Comparison of ENCODE assay signal across 9 mouse cellular contexts in genomic region chr16:14372817-14373301, GRCm38 (mm10). TPM values are rescaled to one million over a fixed set of nuclear protein-coding genes. Genes with fewer than 3 reads are reported as not detected.
A peak's percentile ranks its signal among the peaks of the same experiment; 100 is the strongest.
DNase-seq lines count a peak whose midpoint lies in the region; ATAC-seq lines count a peak whose summit lies in the region.
"Had no signal": no experiment of that assay in that cellular context is flagged by ENCODE, and none has a peak within 500 bp of the region (broad histone marks: within the 10 kb centered on the region; RNA-seq: fewer than 3 reads in every experiment).

No protein-coding gene starts in this region.

- no peak overlapping the region for H3K9ac ChIP-seq in stomach, embryonic 15.5 days
- H3K9ac ChIP-seq: neural tube, embryonic 13.5 days had no signal

- H3K27me3 ChIP-seq in stomach, embryonic 15.5 days (replicated peaks) = no peaks in the 10 kb centered on the region
- H3K27me3 ChIP-seq: neural tube, embryonic 13.5 days had no signal

- H3K27ac ChIP-seq in stomach, embryonic 15.5 days = peak overlapping the region; percentile 83
- H3K27ac ChIP-seq: neural tube, embryonic 13.5 days had no signal

- no peak overlapping the region; the same call in 1 of the 2 replicates for H3K4me2 ChIP-seq in stomach, embryonic 15.5 days
- H3K4me2 ChIP-seq: neural tube, embryonic 13.5 days had no signal

- DNase-seq in adrenal gland, adult (ENCODE audit: inconsistent age in 2 of 2, low spot score in 1 of 2) = peak; percentile 57 to 75
- no peak for DNase-seq in adrenal gland, adult 18-20 months (ENCODE audit: low spot score in 2 of 2)
- peak; percentile 51 for DNase-seq in testis, postnatal 14 days (ENCODE audit: low spot score)
- no peak for DNase-seq in testis, postnatal 10 days (ENCODE audit: low spot score)
- peak; percentile 42 for DNase-seq in kidney, postnatal 14 days
- no peak for DNase-seq in right cerebral cortex, postnatal 25 days
- DNase-seq in right cerebral cortex, postnatal 10 days (ENCODE audit: low spot score in 2 of 2) = no peak

- 0 out of 2 replicates have a peak, but pooled peaks cover 12% of the 10 kb centered on the region for H3K4me1 ChIP-seq in stomach, embryonic 15.5 days

- peak; percentile 64 for ATAC-seq in stomach, embryonic 15.5 days (ENCODE audit: insufficient read depth, low FRiP score, low read depth)

- no peak overlapping the region for H3K4me3 ChIP-seq in stomach, embryonic 15.5 days (replicated peaks)
- H3K4me3 ChIP-seq: neural tube, embryonic 13.5 days had no signal

- WGBS in stomach, embryonic 15.5 days = 24% methylated on average over 4 of the region's 4 CpGs

- no peaks in the 10 kb centered on the region for H3K9me3 ChIP-seq in stomach, embryonic 15.5 days
- H3K9me3 ChIP-seq: neural tube, embryonic 13.5 days had no signal

- no peaks in the 10 kb centered on the region for H3K36me3 ChIP-seq in stomach, embryonic 15.5 days
- H3K36me3 ChIP-seq: neural tube, embryonic 13.5 days had no signal

RNA-seq across cellular contexts. Expression of gene Abcc1, which starts 11.5 kb away (rescaled TPM):
- total RNA-seq in adrenal gland, adult 18-20 months (2021) = 10 to 100 TPM; 20.8 to 24.0 TPM
- polyA plus RNA-seq in stomach, embryonic 15.5 days (2015; fragmentation: Nextera tagmentation; extraction: Ambion mirVana) = 11.2 and 12.3 TPM in 2 replicates

RNA-seq across cellular contexts. Expression of gene Fopnl, which starts 55.7 kb away (rescaled TPM):
- 10 to 100 TPM; 46.8 to 53.2 TPM for total RNA-seq in adrenal gland, adult 18-20 months (2021)
- 149 and 157 TPM in 2 replicates for polyA plus RNA-seq in stomach, embryonic 15.5 days (2015; fragmentation: Nextera tagmentation; extraction: Ambion mirVana)

Comparison
In these comparisons a context has a peak if more than half of its experiments do, and no peak if none do; other contexts are left out.
1. DNase-seq: peak in adrenal gland, adult (2 of 2), testis, postnatal 14 days (single experiment) and kidney, postnatal 14 days (single experiment); none in adrenal gland, adult 18-20 months (0 of 2), testis, postnatal 10 days (single experiment), right cerebral cortex, postnatal 25 days (single experiment) and right cerebral cortex, postnatal 10 days (0 of 2).